Mouse (Mus musculus): ENCODE measurements around the gene Vmn1r128.
"Not testable (repeated sequence)": the region's sequence is repeated elsewhere in the genome, so short reads cannot be mapped to it uniquely, and the experiment has no call there.

GRCm38 (mm10) chr7:21319761-21320160, 29.4 kb upstream of the Vmn1r128 start, which contains the start of gene Vmn1r127:
- TF ChIP-seq POLR2A (IDR thresholded peaks at IDR 0.05; ENCODE audit: insufficient read length, low read depth); MAX (IDR thresholded peaks at IDR 0.05; ENCODE audit: low read depth); MYOD1 (IDR thresholded peaks at IDR 0.05; ENCODE audit: control insufficient read depth in 1 of 3, insufficient read length in 2 of 3, low read depth in 2 of 3): not testable (repeated sequence)
